Mouse (Mus musculus): Measurements from ENCODE around the gene Scnn1b. TPM values are rescaled to one million over a fixed set of nuclear protein-coding genes. Genes with fewer than 3 reads are reported as not detected.

Gene Scnn1b
- total and polyA plus RNA-seq, 3 experiments: 0.04 TPM; not detected in 2

- Histone ChIP-seq H3K79me2 (replicated peaks; ENCODE audit: control insufficient read depth, extremely low read depth, insufficient read depth, poor library complexity, severe bottlenecking) (no peaks in the 10 kb centered on the region), H3K4me2 (ENCODE audit: insufficient read depth, low read depth, poor library complexity, severe bottlenecking) (no peak overlapping the region), H3K4me1 (ENCODE audit: control insufficient read depth in 1 of 2, insufficient read depth in 2 of 2) (peaks cover 0 to 12% of the 10 kb centered on the region in 2 experiments; a peak in 2 of 4 replicates), H3K9ac (ENCODE audit: insufficient read depth, low read depth) (no peak overlapping the region), H3K9me3 (replicated peaks; ENCODE audit: low read length) (peaks cover 3% of the 10 kb centered on the region), H3K27ac (ENCODE audit: insufficient read depth, low read depth) (no peak overlapping the region), H3K4me3 (replicated peaks in 1 of 3; ENCODE audit: low read depth in 2 of 3, low read length in 2 of 3, poor library complexity in 1 of 3) (no peak overlapping the region), H3K27me3 (replicated peaks) (no peaks in the 10 kb centered on the region), H3K36me3 (replicated peaks in 1 of 2; ENCODE audit: control insufficient read depth in 1 of 2, insufficient read depth in 1 of 2, low read length in 1 of 2) (peaks cover 56 to 77% of the 10 kb centered on the region in 2 experiments)
- TF ChIP-seq NRF1 (IDR thresholded peaks at IDR 0.05; ENCODE audit: low read depth, low read length) (no peak), USF2 (conservative IDR thresholded peaks at IDR 0.05; ENCODE audit: low read depth, low read length) (no peak), SMC3 (IDR thresholded peaks at IDR 0.05; ENCODE audit: low read depth, low read length) (no peak), BHLHE40 (IDR thresholded peaks at IDR 0.05; ENCODE audit: low read depth, low read length) (no peak), JUN (IDR thresholded peaks at IDR 0.05; ENCODE audit: insufficient read depth, low read depth, low read length) (no peak), HCFC1 (IDR thresholded peaks at IDR 0.05; ENCODE audit: low read depth, low read length) (no peak), JUND (conservative IDR thresholded peaks at IDR 0.05; ENCODE audit: low read depth, low read length) (no peak), ELF1 (IDR thresholded peaks at IDR 0.05; ENCODE audit: low read depth, low read length) (no peak), TCF12 (IDR thresholded peaks at IDR 0.05; ENCODE audit: low read depth, low read length) (no peak), E2F4 (IDR thresholded peaks at IDR 0.05; ENCODE audit: insufficient replicate concordance, low read depth, low read length) (no peak), KAT2A (IDR thresholded peaks at IDR 0.05; ENCODE audit: insufficient replicate concordance, low read length) (no peak), ZKSCAN1 (IDR thresholded peaks at IDR 0.05; ENCODE audit: borderline replicate concordance, low read depth, low read length) (no peak), NELFE (IDR thresholded peaks at IDR 0.05; ENCODE audit: low read depth, low read length) (no peak), CHD1 (IDR thresholded peaks at IDR 0.05; ENCODE audit: low read depth, low read length) (no peak), POLR2A (IDR thresholded peaks at IDR 0.05; ENCODE audit: low read depth, low read length) (no peak), UBTF (IDR thresholded peaks at IDR 0.05; ENCODE audit: low read depth, low read length) (no peak), ZC3H11A (IDR thresholded peaks at IDR 0.05; ENCODE audit: low read depth, low read length) (no peak), USF1 (IDR thresholded peaks at IDR 0.05; ENCODE audit: low read depth, low read length) (no peak)
- in situ Hi-C loops (cut with MboI; ENCODE audit: low pct_ligation_motif_present, low pct_unique_long_range_greater_than_20kb, low sequenced_read_pairs): no loop called here
- DNase-seq (ENCODE audit: extremely low read depth): no peak
- dilution Hi-C loops (cut with MboI; ENCODE audit: extremely low pct_ligation_motif_present, extremely low pct_unique_long_range_greater_than_20kb, low sequenced_read_pairs): no loop called here
Observed at GRCm38 (mm10) chr7:121966169-121966568, 101.3 kb downstream of the Scnn1b start.

Other genes with a start within 250 kb of the Scnn1b start
- gene Usp31, start 157.8 kb upstream of the Scnn1b start, total RNA-seq (2012; rRNA removed): 7.5 and 8.6 TPM in 2 replicates
- gene Usp31, start 157.8 kb upstream of the Scnn1b start, total RNA-seq (2014; rRNA removed): 8.0 and 9.1 TPM in 2 replicates
- 6.4 and 7.8 TPM in 2 replicates for gene Usp31, start 157.8 kb upstream of the Scnn1b start, polyA plus RNA-seq (2012; ENCODE audit: insufficient read length, low read depth)
- not detected in 2 replicates for gene Scnn1g, start 130.6 kb upstream of the Scnn1b start, total RNA-seq (2012; rRNA removed)
- not detected in 2 replicates for gene Scnn1g, start 130.6 kb upstream of the Scnn1b start, total RNA-seq (2014; rRNA removed)
- not detected in 2 replicates for gene Scnn1g, start 130.6 kb upstream of the Scnn1b start, polyA plus RNA-seq (2012; ENCODE audit: insufficient read length, low read depth)
- 21.8 and 22.4 TPM in 2 replicates for gene Cog7, start 116.7 kb downstream of the Scnn1b start, total RNA-seq (2012; rRNA removed)
- gene Cog7, start 116.7 kb downstream of the Scnn1b start, total RNA-seq (2014; rRNA removed): 14.1 TPM in 2 replicates
- gene Cog7, start 116.7 kb downstream of the Scnn1b start, polyA plus RNA-seq (2012; ENCODE audit: insufficient read length, low read depth): 19.3 and 22.2 TPM in 2 replicates
- 26.8 and 29.6 TPM in 2 replicates for gene Gga2, start 156.2 kb downstream of the Scnn1b start, total RNA-seq (2012; rRNA removed)
- gene Gga2, start 156.2 kb downstream of the Scnn1b start, total RNA-seq (2014; rRNA removed): 24.1 and 27.4 TPM in 2 replicates
- gene Gga2, start 156.2 kb downstream of the Scnn1b start, polyA plus RNA-seq (2012; ENCODE audit: insufficient read length, low read depth): 79.0 and 79.2 TPM in 2 replicates
- 26.9 and 38.9 TPM in 2 replicates for gene Ubfd1, start 202.1 kb downstream of the Scnn1b start, total RNA-seq (2012; rRNA removed)
- 48.7 and 51.8 TPM in 2 replicates for gene Ubfd1, start 202.1 kb downstream of the Scnn1b start, total RNA-seq (2014; rRNA removed)
- 36.5 and 49.5 TPM in 2 replicates for gene Ubfd1, start 202.1 kb downstream of the Scnn1b start, polyA plus RNA-seq (2012; ENCODE audit: insufficient read length, low read depth)
- 11.2 and 14.3 TPM in 2 replicates for gene Ears2, start 202.2 kb downstream of the Scnn1b start, total RNA-seq (2012; rRNA removed)
- gene Ears2, start 202.2 kb downstream of the Scnn1b start, total RNA-seq (2014; rRNA removed): 11.8 and 13.2 TPM in 2 replicates
- 10.6 and 11.7 TPM in 2 replicates for gene Ears2, start 202.2 kb downstream of the Scnn1b start, polyA plus RNA-seq (2012; ENCODE audit: insufficient read length, low read depth)
- gene Ndufab1, start 236.8 kb downstream of the Scnn1b start, total RNA-seq (2012; rRNA removed): 156 and 162 TPM in 2 replicates
- 248 and 268 TPM in 2 replicates for gene Ndufab1, start 236.8 kb downstream of the Scnn1b start, total RNA-seq (2014; rRNA removed)
- gene Ndufab1, start 236.8 kb downstream of the Scnn1b start, polyA plus RNA-seq (2012; ENCODE audit: insufficient read length, low read depth): 302 and 366 TPM in 2 replicates